Mouse (Mus musculus) heart, adult 2 months (tissue): ENCODE measurements around the gene Sntb2.

Experiments used
- CTCF ChIP-seq: fragments of 200-600 bp; IDR thresholded peaks from 2 replicates; pipeline ENCODE4 v1.8.1; 2022; ENCODE audit warnings: antibody characterized with exemption, mild to moderate bottlenecking, moderate library complexity
- POLR2A ChIP-seq: fragments of 200-500 bp; IDR thresholded peaks from 2 replicates; pipeline ENCODE4 v1.6.1; 2011; ENCODE audit warnings: mild to moderate bottlenecking, low read depth, low read length, control low read depth; ENCODE audit not compliant: insufficient read depth

DNA sequence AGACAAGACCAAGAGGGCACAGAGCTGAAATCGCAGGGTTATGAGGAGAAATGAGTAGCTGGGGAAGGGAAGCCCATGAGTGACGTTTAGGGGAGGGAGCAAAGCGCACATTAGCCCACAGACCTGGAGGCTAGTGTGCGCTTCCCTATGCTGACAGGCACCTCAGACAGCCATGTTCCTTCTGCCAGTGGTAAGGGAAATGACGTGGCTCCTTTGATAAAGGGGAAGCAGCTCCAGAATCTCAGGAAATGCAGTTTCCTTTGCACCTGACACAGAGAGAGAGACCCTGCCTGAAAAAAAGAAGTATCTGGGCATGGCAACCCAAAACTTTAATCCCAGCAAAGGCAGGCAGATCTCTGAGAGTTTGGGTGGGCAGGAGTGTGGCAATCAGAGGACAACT lies 94.5 kb downstream of the Sntb2 start:
- TF ChIP-seq POLR2A (no peak), CTCF (no peak)
